Mouse (Mus musculus) 3134 (cell line): ENCODE measurements around the gene Dzip1.

Experiments
- DNase-seq: peaks from one replicate; pipeline ENCODE4 v3.0.0-alpha.2; 2011; ENCODE audit warnings: low spot score; ENCODE audit not compliant: insufficient read length; ENCODE audit errors: extremely low read depth

Dzip1 gene

DNA sequence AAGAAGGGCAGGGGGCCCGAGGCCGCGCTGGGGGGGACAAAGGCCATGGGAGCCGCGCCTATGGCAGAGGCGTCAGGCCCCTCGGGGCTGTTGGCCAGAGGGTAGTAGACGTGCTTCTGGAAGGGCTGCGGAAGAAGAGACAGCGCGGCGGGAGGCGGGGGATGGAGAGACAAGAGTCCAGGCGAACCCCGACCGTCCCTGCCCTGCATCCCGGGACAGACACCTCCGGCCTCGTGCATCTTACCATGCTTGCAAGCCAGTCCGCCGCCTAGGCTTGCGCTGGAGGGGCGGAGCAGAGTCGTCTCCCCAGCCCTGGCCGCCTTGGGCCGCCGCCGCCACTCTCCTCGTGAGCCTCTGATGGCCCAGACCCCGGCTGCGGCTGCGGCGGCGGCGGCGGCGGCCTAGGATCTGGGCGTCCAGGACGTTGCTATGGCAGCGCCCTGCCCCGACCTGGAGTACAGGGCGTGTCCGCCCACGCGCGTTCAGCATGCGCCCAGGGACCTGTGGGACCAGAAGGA lies 2.5 kb downstream of the Dzip1 start:
- DNase-seq, result no peak

DNA sequence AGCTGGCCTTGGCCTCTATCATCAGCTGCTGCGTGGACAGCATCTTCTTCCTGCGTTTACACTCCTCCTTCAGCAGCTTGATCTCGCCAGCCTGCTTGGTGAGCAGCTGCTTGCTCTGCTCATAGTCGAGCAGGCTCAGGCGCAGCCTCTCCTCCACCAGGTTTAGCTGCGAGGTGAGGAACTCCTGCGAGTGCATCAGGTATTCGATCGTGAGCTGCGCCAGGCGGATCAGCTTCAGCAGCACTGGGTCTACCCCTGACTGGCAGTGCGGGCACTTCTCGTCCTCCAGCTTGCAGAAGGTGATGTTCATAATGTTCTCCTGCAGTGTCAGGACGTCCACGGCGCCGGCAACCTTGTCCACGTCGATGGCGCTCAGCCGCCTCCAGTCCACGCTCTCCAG lies 3.0 kb downstream of the Dzip1 start:
- DNase-seq, result no peak

DNA sequence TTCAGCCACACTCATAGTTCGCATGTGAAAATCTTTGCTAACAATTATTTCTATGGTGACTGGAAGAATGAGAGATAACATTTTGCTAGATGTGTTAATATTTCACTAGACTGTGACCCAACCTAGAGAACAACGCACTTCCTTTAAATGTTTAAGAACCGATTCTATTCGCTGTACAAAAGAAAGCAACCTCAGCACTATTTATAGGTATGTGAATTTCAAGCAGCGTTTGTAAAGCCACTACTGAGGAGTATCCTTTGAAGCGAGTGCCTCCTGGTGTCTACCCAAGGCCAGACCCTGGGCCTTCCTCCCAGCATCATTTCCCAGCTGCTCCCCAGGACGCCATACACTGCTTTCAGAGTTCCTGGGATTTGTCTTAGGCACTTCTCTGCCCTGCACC lies 4.6 kb downstream of the Dzip1 start:
- DNase-seq, result no peak

DNA sequence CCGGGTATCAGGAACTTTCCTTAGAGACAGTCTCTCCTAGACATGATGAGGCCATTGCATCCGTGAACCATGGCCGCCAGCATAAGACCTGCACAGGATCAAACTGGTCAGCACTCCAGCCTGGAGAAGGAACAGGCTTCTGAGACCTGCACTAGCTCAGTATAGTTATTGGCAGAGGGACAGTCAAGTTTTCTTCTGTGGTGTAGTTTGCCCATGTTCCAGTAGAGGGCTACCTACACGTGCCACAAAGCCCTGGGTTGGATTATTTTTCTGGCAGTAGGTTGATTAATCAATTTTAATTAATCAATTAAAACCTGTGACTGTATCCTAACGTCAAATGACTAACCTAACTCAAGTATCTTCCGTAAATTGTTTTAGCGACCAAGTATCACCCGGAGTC lies 6.2 kb downstream of the Dzip1 start:
- DNase-seq, result no peak

DNA sequence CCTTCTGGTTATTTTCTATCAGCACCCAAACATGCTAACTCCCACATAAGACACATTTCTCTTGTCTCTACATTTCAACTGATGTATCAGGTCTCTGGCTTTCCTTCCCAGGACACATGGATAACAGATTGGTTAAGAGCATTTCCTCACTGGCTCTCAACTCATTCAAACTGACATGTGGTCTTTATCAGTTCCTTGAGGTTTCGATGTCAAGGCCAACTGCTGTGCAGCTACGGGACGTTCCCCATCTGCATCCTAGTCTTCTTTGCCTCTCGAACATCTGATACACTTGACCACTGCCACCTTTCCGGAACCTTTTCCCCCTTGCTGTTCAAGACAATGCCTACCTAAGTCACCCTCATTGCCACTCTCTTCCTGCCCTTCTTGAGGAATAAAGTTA lies 11.6 kb downstream of the Dzip1 start:
- DNase-seq, result no peak

DNA sequence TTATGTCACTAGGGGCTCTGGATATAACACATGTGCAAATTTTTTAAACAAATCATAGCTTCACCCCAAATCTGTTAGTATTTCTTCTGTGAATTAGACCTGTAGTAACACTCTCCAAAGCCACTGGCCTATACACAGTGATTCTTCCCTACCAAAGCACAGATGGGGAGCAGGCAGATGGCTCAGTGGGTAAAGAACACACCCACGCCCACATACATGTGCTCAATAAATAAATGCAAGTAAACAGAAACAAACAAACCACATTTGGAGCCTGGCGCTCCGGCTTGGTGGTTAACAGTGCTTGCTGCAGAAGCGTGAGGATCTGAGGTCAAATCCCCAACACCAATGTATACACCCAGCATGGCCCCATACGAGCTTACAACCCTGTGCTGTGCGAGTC lies 13.7 kb downstream of the Dzip1 start:
- DNase-seq, result no peak

DNA sequence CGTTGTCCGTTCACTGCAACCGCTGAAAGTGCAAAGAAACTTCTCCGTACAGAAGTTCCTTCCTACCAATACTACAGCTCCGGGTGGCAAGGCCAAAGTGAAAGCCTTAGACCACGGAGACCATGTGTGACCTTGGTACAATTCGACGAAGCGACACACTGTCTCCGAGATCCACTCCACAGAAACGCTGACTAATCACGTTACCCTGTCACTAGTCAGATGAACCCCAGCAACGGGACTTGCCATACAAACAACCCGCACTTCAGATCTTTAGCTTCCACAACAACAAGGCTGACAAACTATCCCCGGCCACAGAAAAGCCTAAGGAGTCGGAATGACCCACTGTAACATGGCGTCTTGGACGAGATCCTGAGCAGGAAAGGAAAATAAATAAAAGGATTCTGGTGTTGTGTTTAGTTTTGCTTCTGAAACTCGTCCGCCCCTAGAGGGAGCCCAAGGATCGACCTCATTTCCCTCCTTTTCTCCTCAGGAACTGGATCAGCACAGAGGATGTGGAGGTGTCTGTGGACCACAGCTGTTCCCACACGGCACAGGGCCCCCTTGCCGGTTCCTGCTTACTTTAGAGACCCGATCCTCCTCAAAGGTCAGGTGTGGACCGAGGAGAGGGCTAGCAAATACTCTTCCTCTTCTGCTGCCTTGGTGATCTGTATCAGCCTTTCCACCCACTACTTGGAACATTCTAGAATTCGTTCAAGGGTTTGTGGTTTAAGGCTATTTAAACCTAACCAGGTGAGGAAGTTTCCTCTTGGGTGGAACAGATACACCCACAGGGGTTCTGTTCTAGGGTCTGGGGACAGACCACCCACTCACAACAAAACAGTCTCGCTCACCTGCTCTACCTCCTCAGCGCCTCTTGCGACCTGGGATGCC lies 14.7 kb downstream of the Dzip1 start:
- no peak for DNase-seq

DNA sequence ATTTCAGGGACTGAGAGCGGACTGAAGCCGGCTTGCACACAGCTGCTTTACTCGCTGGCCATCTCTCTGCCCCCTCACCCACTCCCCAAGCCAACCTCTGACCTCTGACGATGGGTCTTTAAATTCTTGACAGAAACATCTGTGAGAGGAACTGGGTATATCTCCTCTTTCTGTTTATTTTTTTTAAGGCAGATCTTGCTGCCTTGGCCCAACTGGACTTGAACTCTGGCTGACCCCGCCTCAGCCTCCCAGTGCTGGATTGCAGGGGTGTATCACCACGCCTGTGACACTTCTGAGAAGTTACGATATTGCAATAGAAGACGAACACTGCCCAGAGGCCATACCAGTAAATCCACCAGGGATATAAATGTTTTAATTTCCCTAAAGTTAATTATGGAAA lies 15.4 kb downstream of the Dzip1 start:
- DNase-seq, result no peak

DNA sequence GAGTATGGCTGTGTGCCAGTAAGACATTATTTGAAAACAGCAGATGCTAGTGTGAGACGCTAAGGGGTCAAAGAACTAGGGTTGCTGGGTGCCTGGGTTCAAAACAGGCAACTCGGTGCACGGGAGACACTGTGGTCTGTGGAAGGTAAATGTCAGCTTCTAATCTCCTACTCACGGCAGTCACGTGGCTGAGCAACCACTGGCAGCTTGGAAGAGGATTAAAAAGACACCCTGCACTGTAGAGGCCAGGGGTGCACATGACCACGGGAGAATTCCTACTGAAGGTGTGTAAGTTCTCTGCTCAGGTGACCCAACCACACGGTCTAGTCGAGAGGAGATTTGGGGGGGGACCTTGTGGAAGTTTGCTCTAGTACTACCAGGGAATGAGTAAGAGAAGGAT lies 17.7 kb downstream of the Dzip1 start:
- no peak for DNase-seq

DNA sequence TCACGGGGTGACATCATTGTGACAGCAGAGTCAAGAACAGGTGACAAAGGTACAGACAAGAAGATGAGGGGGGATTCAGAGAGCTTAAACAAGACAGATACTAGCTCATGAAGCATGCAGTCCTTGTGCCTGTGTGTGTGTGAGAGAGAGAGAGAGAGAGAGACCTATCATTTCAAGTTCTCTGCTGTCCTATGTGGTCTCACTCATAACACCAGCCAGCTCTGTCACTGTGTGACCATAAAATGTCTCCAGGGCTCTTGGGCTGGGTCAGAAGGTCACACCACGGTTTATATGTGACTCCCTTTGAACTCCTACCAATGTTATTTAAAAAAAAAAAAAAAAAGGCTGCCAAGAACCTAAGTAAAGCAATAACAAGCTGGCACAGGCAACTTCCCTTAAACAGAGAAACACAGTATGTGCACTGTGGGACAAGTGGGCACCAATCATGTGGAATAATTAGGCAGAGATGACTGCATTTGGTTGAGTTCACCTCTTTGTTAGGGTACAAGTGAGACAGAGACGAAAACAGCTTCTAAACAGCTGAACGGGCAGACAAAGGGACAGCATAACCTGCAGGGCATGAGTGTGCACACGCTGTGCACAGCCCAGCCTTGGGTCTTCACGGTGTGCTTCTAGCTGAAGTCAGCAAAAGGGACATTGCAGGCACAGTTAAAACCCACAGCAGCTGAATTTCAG lies 21.2 kb downstream of the Dzip1 start:
- no peak for DNase-seq

DNA sequence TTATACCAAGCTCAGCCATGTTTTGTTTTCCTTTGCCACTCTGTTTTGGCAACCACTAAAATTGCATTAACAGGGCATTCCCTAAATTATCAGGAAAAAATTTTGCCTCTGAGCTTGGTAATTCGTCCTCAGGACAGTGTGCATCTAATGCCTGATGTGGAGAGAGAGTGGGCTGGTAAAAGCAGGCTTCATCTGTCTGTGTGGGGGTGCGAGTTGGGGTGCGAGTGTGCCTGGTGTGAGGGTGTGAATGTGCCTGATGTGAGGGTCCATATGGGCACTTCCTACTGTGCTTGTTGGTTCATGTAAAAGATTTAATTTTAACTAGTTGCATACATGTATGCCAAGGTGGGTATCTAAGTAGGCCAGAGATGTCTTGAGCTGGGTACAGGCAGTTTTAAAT lies 21.9 kb downstream of the Dzip1 start:
- DNase-seq, result no peak

DNA sequence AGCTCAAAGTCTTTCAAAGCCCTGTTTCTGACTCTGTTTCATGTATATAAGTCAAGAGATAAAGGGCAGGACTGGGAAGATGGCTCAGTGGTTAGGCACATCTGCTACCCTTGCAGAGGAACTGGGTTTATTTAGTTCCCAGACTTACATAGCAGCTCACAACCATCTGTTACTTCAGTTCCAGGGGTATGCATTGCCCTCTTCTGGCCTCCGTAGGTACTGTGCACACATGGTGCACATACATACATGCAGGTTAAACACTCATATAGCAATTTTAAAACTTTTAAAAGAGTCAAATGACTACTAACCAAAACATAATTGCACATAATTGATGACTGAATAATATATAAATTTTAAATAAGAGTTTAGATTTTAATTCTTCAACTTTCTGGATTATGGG lies 24.3 kb downstream of the Dzip1 start:
- no peak for DNase-seq

DNA sequence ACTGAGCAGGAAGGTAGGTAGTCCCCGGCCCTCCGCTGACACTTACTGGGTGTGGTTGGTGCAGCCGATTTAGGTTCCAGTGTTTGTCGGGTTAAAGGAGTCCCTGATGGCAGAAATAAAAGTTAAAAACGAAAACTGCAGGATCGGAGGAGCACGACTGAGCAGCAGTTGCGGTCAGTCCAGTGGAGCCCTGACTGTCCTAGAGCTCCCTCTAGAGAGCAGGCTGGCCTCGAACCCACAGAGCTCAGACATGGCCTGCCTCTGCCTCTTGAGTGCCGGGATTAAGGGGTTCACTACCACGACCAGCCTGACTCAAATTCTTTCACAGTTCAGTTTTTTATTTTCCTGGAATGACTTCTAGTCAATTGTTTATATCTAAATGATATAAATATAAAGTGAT lies 25.3 kb downstream of the Dzip1 start:
- no peak for DNase-seq

DNA sequence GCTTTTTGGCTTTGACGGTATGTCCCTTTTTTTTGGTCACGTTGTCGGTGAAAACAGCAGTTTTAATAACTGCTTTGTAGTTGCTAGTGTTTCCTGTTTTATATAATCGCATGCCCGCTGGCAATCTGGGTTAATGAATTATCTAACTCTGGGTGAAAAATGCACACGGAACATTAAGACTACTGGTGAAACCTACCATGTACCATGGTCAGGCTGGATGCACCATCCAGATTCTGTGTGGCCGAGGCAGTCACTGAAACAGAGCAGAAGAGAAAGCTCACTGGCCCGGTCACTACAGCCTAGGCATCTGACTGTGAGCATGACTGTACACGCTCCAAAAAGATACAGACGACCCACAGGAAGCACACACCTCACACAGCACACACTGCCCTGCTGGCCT lies 29.6 kb downstream of the Dzip1 start:
- no peak for DNase-seq

DNA sequence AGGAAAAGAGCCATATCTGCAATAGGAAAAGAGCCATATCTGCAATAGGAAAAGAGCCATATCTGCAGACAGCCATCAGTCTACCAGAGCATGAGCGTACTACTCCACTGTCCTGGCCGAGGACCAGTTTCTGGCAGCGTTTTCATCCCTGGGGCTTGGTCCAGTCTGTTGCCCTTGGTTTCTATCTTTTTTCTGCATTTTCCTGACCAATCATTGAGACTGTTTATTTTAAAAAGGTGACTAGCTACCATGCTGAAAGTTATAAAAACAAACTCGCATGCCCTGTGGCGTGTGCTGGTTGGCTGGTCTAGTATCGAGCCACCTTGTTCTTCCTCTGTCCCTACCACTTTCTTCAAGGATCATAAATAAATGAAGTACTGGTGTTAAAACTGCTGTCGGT lies 30.0 kb downstream of the Dzip1 start:
- no peak for DNase-seq

DNA sequence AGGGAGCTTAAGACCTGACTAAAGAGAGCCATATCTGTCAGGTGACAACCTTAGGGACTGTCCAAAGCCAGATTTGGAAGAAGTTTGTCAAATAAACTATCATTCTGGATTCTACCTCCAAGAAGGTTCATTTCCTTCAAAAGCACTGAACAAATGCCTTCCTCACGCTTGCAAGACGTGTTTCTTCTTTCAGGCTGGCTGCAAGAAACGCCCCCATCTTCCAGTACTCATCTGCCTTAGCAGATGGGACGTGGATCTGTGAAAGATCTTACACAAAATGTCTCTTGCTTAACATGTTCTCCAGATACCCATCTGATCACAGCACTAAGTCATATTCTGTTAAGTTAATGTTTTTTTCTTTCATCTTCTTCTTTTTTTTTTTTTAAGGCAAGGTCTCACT lies 35.2 kb downstream of the Dzip1 start:
- no peak for DNase-seq

DNA sequence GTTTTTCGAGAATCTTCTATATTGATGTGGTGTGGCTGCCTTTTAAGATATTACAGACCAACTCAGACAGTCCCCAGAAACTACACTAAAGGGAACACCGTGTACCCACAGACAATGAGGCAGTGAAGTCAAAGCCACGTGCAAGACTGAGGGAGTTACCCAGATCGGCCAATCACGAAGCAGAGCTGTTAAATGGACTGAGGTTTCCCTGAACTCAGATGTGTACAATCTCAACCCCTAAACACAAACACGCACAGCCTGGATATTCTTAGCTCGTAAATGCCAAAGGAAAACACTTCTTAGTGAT lies 41.1 kb downstream of the Dzip1 start:
- DNase-seq, result no peak

DNA sequence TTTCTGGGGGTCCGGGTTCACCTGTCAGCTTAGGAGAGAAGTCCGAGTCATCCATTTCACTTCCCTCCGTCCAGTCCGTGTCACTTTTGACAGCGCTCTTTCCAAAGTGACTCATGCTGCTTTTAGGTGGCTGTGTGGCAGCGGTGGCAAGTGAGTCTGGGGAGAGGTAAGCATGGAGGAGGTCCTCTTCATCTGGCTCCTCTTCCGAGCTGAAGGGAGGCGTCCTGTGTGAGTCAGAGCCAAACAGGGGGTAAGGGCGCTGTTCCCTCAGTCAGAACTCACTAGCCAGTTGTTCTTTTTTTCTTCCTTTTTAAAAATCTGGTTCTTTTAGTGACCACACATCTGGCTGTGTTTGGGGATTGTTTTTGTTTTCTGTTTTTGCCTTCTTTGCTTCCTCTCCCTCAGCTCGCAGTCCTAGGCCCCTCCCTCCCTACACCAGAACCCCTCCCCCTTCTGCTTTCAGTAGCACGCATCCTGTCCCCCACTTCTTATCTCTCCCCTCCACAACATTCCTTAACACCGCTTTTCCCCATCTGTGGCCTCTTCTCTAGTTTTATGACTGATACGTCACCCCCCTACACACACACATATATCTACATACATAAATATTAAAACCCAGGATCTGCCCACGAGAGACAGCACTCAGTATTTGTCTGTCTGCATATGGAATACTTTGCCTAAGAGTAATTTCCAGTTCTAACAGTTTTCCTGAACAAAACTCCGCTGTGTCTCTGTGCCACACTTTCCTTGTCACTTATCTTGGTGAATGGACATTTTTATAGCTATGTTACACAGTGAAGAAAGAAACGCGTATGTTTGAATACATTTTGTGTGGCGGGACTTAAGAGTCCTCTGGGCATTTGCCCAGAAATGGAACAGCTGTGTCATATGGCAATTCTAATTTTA lies 41.7 kb downstream of the Dzip1 start:
- no peak for DNase-seq

DNA sequence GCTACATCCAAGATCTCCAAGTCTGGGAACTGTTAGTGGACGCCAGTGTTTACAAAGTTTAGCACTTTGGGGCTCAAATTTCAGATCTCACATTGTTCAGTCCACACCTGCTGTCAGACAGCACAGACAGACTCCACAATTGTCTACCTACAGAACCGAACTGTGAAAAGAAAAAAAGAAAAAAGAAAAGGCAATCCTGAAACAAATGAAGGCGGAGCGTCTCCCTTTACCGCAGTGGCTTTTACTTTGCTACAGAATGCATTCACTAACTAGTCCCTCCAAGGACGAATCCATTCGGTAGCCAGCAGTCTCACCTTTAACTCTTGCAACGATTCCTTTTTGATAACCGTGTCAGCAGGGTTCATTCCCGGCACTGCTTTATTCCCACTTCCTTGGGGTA lies 44.6 kb downstream of the Dzip1 start:
- DNase-seq, result no peak

DNA sequence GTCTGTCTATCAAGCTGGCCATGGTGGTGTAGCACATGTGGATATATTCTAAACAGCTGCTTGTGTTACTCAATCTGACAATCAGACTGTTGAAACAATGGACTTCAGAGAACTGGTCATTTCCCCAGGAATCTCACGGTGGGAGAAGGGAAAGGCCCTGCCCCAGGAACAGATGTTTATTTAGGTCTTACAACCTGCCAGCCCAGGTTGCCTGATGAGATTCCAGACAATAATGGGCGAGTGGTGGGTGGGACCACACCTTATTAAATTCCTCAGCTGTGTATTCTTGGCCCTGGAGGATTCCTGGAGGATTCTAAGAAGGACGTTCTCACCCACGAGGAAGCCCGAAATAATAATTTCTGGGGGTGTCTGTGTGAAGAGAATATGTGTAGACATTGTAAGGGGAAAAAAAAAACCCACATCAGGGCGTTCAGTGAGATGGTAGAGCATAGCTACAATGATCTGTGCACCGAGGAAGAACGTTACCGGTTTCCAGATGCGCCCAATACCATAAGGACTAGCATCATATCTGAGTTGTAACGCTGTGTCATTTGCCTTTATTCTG lies 46.8 kb downstream of the Dzip1 start:
- no peak for DNase-seq
